Mouse (Mus musculus) ES-Bruce4 (cell line): Measurements from ENCODE around the gene Scnn1b.

Source experiments
- CTCF ChIP-seq: IDR thresholded peaks from one replicate; pipeline ENCODE4 v1.8.1; 2011; ENCODE audit warnings: low read depth, low read length
- EP300 ChIP-seq: IDR thresholded peaks from 2 replicates; pipeline ENCODE4 v1.6.1; 2011; ENCODE audit warnings: low read depth, low read length; ENCODE audit not compliant: insufficient read depth
- POLR2A ChIP-seq: IDR thresholded peaks from one replicate; pipeline ENCODE4 v1.8.1; 2011; ENCODE audit warnings: low read length; ENCODE audit not compliant: insufficient read depth

- TF ChIP-seq POLR2A: no peak
- peak; percentile 13 for TF ChIP-seq CTCF
- TF ChIP-seq EP300: no peak
These were observed 47.4 kb downstream of the Scnn1b start for GRCm38 (mm10) chr7:121912250-121912649.
